Mouse (Mus musculus): ENCODE data around the gene Zfp654. TPM values are rescaled to one million over a fixed set of nuclear protein-coding genes. Genes with fewer than 3 reads are reported as not detected.

Zfp654 gene
- polyA plus RNA-seq, 1 experiment, result 2.0 TPM

DNA sequence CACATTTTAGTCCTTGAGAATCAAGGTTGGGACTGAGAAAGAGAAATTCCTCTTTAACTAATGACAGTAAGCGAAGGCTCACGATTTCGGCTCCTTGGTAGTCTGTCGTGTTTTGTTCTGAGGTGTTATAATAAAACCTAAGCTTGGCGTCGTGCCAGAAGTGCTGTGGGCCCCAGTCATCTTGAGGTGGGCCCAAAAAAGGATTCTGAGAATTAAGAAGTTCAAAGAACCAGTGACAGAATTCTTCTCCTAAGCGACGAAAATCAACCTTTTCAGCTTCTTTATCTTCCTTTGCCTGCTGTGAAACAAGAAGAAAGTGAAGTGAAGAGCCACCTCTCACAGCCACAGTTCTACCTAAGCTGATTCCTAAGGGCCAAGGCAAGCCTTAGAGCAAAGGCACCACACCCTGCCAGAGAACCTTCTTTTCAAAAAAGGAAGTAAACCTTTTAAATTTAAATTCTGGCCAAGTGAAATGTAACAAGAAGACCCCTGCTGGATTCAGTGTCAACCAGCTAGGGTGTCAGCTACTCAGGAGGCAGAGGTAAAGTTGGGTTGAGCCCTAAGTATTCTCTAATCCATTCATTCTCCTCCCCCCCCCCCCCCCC lies 84.7 kb downstream of the Zfp654 start:
- Histone ChIP-seq H3K27ac (ENCODE audit: control insufficient read depth, insufficient read depth, low read length) (no peak overlapping the region; the same call in 1 of the 2 replicates), H3K27me3 (ENCODE audit: control insufficient read depth, insufficient read depth, low read length) (no peaks in the 10 kb centered on the region), H3K4me1 (replicated peaks; ENCODE audit: control insufficient read depth, insufficient read depth, low read length) (0 out of 2 replicates have a peak, but pooled peaks cover 2% of the 10 kb centered on the region), H3K4me3 (ENCODE audit: control insufficient read depth, insufficient read depth, low read length) (no peak overlapping the region), H3K36me3 (ENCODE audit: control insufficient read depth, insufficient read depth, low read length) (peaks cover 21% of the 10 kb centered on the region)
- TF ChIP-seq CTCF (IDR thresholded peaks at IDR 0.05; ENCODE audit: borderline replicate concordance, control insufficient read depth, extremely low read depth, insufficient read depth, low read length, poor library complexity) (no peak), POLR2A (IDR thresholded peaks at IDR 0.05; ENCODE audit: control insufficient read depth, extremely low read depth, insufficient read depth, low read length, poor library complexity) (no peak)
- 71% methylated on average over 8 of the region's 8 CpGs for WGBS
- no peak for DNase-seq

DNA sequence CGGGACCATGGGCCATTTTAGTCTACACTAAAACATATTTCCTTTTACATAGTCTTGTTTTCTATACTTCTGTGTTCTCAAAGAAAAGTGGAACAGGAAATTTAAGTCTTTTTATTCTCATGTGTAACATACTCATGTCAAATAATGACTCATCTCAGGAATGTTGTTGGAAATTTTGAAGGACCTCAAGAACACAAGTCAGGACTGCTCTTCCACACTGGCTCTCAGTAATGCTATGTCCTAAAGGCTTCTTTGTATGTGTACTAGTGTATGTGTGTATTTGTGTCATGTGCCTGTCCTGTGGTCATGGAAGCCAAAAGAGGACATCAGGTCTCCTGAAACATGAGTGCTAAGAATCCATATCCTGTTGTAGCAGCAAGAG lies 92.2 kb downstream of the Zfp654 start:
- WGBS, result 7% methylated on average over 1 of the region's 1 CpGs

DNA sequence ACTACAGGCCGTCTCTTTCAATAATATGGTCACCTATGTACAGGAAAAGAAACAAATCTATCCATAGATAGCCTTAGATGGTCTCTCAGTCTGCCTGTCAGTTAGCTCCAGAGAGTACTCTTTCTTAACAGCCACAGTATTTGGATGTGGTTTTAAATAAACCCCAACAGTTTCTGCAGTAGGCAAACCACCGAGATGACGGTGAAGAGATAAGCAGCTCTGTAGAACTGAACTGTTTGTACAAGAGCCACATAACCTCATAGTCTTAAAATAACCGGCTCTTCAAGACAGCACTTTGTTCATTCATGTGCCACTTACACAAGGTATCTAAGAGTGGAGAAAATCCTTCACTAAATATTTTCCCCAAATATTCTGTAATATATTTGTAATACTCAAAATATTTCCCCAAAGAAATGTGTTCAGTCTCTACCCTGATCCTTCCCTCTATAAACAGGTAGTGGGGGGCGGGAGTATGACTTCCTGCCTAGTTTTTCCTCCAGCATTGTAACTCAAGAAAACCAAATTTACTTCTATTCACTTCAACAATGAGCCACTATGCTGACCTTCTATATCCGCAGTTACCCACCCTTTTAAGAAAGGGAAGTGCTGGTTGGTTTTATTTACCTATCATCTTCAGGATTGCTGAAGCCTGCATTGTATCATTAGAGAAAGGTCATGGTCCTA lies 92.7 kb downstream of the Zfp654 start:
- TF ChIP-seq CTCF (IDR thresholded peaks at IDR 0.05; ENCODE audit: borderline replicate concordance, control insufficient read depth, extremely low read depth, insufficient read depth, low read length, poor library complexity) (no peak), POLR2A (IDR thresholded peaks at IDR 0.05; ENCODE audit: control insufficient read depth, extremely low read depth, insufficient read depth, low read length, poor library complexity) (no peak)
- H3K4me3 ChIP-seq (ENCODE audit: control insufficient read depth, insufficient read depth, low read length), result no peak overlapping the region
- H3K27me3 ChIP-seq (ENCODE audit: control insufficient read depth, insufficient read depth, low read length), result no peaks in the 10 kb centered on the region
- H3K4me1 ChIP-seq (replicated peaks; ENCODE audit: control insufficient read depth, insufficient read depth, low read length), result peaks cover 16% of the 10 kb centered on the region
- peak; percentile 51 for DNase-seq
- peaks cover 10% of the 10 kb centered on the region for H3K36me3 ChIP-seq (ENCODE audit: control insufficient read depth, insufficient read depth, low read length)
- WGBS, result 2% methylated on average over 6 of the region's 6 CpGs
- H3K27ac ChIP-seq (ENCODE audit: control insufficient read depth, insufficient read depth, low read length), result peak overlapping the region; percentile 88; the same call in 1 of the 2 replicates

More for the DNA sequence above, 92.2 kb downstream of the Zfp654 start:
- H3K4me1 ChIP-seq (replicated peaks; ENCODE audit: control insufficient read depth, insufficient read depth, low read length), result peaks cover 16% of the 10 kb centered on the region
- TF ChIP-seq CTCF (IDR thresholded peaks at IDR 0.05; ENCODE audit: borderline replicate concordance, control insufficient read depth, extremely low read depth, insufficient read depth, low read length, poor library complexity), result no peak
- TF ChIP-seq POLR2A (IDR thresholded peaks at IDR 0.05; ENCODE audit: control insufficient read depth, extremely low read depth, insufficient read depth, low read length, poor library complexity), result no peak
- no peaks in the 10 kb centered on the region for H3K27me3 ChIP-seq (ENCODE audit: control insufficient read depth, insufficient read depth, low read length)
- no peak for DNase-seq
- peaks cover 10% of the 10 kb centered on the region for H3K36me3 ChIP-seq (ENCODE audit: control insufficient read depth, insufficient read depth, low read length)
- H3K4me3 ChIP-seq (ENCODE audit: control insufficient read depth, insufficient read depth, low read length), result no peak overlapping the region
- H3K27ac ChIP-seq (ENCODE audit: control insufficient read depth, insufficient read depth, low read length), result no peak overlapping the region; the same call in 1 of the 2 replicates

DNA sequence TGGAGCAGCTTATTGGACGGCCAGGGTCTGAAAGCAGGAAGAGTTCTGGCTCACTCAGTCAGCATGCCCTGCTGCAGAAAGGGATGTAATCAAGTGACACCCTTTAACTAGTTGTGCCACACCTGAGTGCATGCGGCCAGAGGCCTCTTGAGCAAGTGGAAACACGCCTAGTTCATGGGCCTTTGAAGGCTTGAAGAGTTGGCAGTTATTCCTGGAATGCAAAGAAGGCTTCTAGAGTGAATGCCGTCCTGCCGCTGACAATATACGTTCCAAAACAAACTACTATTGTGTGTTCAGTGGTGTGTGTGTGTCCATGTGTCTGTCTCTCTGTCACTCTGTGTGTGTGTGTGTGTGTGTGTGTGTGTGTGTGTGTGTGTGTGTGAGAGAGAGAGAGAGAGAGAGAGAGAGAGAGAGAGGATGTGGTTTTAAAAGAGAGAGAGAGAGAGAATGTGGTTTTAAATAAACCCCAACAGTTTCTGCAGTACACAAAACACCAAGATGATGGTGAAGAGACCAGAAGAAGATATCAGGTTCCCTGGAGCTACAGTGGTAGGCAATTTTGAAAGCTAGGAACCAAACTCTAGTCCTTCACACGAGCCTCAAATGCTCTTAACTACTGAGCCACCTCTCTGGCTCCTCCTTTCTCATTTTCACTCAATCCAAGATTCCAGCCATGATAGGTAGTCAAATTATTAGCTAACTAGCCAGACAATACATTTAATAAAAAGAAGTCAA lies 93.6 kb downstream of the Zfp654 start:
- DNase-seq, result peak; percentile 42
- TF ChIP-seq CTCF (IDR thresholded peaks at IDR 0.05; ENCODE audit: borderline replicate concordance, control insufficient read depth, extremely low read depth, insufficient read depth, low read length, poor library complexity), result no peak
- Histone ChIP-seq H3K27ac (ENCODE audit: control insufficient read depth, insufficient read depth, low read length) (peak overlapping the region; percentile 88), H3K36me3 (ENCODE audit: control insufficient read depth, insufficient read depth, low read length) (peaks cover under 1% of the 10 kb centered on the region; the same call in 1 of the 2 replicates), H3K4me1 (replicated peaks; ENCODE audit: control insufficient read depth, insufficient read depth, low read length) (peaks cover 16% of the 10 kb centered on the region), H3K4me3 (ENCODE audit: control insufficient read depth, insufficient read depth, low read length) (no peak overlapping the region), H3K27me3 (ENCODE audit: control insufficient read depth, insufficient read depth, low read length) (no peaks in the 10 kb centered on the region)
- WGBS, result 21% methylated on average over 7 of the region's 7 CpGs

DNA sequence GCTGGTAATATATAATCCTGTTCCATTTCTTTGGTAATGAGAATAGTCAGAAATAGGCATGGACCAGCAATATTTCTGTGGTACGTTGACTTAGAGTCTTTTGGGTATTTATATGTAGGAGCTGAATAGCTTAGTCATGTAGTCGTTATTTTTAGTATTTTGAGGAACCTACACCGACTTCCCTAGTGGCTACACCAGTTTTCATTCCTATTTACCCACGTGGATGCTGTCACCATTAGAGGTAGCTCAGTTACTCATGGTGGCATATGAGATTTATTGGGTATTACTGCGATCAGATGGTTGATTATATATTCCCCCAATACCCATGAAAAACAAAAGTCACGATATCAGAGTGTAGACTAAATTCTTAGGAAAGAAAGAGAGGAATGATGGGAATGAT lies 95.1 kb downstream of the Zfp654 start:
- Histone ChIP-seq H3K36me3 (ENCODE audit: control insufficient read depth, insufficient read depth, low read length) (no peaks in the 10 kb centered on the region), H3K27ac (ENCODE audit: control insufficient read depth, insufficient read depth, low read length) (no peak overlapping the region), H3K4me3 (ENCODE audit: control insufficient read depth, insufficient read depth, low read length) (no peak overlapping the region), H3K4me1 (replicated peaks; ENCODE audit: control insufficient read depth, insufficient read depth, low read length) (peaks cover 16% of the 10 kb centered on the region), H3K27me3 (ENCODE audit: control insufficient read depth, insufficient read depth, low read length) (no peaks in the 10 kb centered on the region)
- TF ChIP-seq CTCF (IDR thresholded peaks at IDR 0.05; ENCODE audit: borderline replicate concordance, control insufficient read depth, extremely low read depth, insufficient read depth, low read length, poor library complexity), result no peak
- TF ChIP-seq POLR2A (IDR thresholded peaks at IDR 0.05; ENCODE audit: control insufficient read depth, extremely low read depth, insufficient read depth, low read length, poor library complexity), result no peak
- 53% methylated on average over 6 of the region's 6 CpGs for WGBS
- DNase-seq, result no peak

DNA sequence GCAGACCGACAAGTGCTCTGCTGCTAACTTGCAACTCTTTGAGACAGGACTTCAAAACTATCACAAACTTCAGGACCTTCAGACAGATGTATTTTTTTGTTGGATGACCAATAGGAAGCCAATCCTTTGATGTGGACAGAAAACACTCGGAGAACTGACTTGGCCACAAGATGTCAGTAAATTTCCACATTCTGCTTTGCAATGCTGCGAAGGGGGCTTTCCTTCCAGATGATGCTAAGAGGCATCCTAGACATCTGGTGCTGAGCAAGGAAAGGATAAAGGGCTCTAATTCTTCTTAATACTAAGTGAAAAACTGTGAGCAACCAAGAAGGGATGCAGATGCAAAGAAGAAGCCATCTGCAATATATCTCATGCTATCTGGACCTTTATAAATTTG lies 96.7 kb downstream of the Zfp654 start:
- no peak for DNase-seq
- WGBS, result 47% methylated on average over 3 of the region's 3 CpGs
- TF ChIP-seq POLR2A (IDR thresholded peaks at IDR 0.05; ENCODE audit: control insufficient read depth, extremely low read depth, insufficient read depth, low read length, poor library complexity), result no peak
- no peak for TF ChIP-seq CTCF (IDR thresholded peaks at IDR 0.05; ENCODE audit: borderline replicate concordance, control insufficient read depth, extremely low read depth, insufficient read depth, low read length, poor library complexity)
- H3K4me3 ChIP-seq (ENCODE audit: control insufficient read depth, insufficient read depth, low read length), result no peak overlapping the region
- H3K4me1 ChIP-seq (replicated peaks; ENCODE audit: control insufficient read depth, insufficient read depth, low read length), result peaks cover 15% of the 10 kb centered on the region
- H3K36me3 ChIP-seq (ENCODE audit: control insufficient read depth, insufficient read depth, low read length), result no peaks in the 10 kb centered on the region
- no peaks in the 10 kb centered on the region for H3K27me3 ChIP-seq (ENCODE audit: control insufficient read depth, insufficient read depth, low read length)
- no peak overlapping the region for H3K27ac ChIP-seq (ENCODE audit: control insufficient read depth, insufficient read depth, low read length)
